Comparison of ENCODE assay signal across 8 mouse cellular contexts in genomic region chr17:47973563-47974472, GRCm38 (mm10). TPM values are rescaled to one million over a fixed set of nuclear protein-coding genes. Genes with fewer than 3 reads are reported as not detected.
A peak's percentile ranks its signal among the peaks of the same experiment; 100 is the strongest.
DNase-seq lines count a peak whose midpoint lies in the region; ATAC-seq and TF ChIP-seq lines count a peak whose summit lies in the region.

No protein-coding gene starts in this region.

- peak overlapping the region; percentile 73 for H3K4me2 ChIP-seq in embryonic facial prominence, embryonic 15.5 days (replicated peaks)
- H3K4me2 ChIP-seq in heart, embryonic 14.5 days (ENCODE audit: low read length), result peak overlapping the region; percentile 75
- peak overlapping the region; percentile 77 for H3K4me2 ChIP-seq in kidney, embryonic 16.5 days (replicated peaks; ENCODE audit: low read depth, low read length)

- 0 out of 2 replicates have a peak overlapping the region, but pooled peaks have one; percentile 3 for H3K4me3 ChIP-seq in thymus, adult 2 months (ENCODE audit: control insufficient read depth, insufficient read depth, low read length)
- H3K4me3 ChIP-seq in embryonic facial prominence, embryonic 15.5 days (replicated peaks), result peak overlapping the region; percentile 39
- H3K4me3 ChIP-seq in heart, embryonic 14.5 days (ENCODE audit: control insufficient read depth in 1 of 2, insufficient read depth in 1 of 2, low read depth in 1 of 2, low read length in 2 of 2), result peak overlapping the region; percentile 38 to 45
- peak overlapping the region; percentile 48 for H3K4me3 ChIP-seq in kidney, embryonic 16.5 days (ENCODE audit: low read length)
- peak overlapping the region; percentile 15 for H3K4me3 ChIP-seq in lung, adult 2 months (replicated peaks; ENCODE audit: extremely low read depth, low read depth, low read length)

- peak overlapping the region; percentile 13; the same call in 1 of the 2 replicates for H3K9ac ChIP-seq in embryonic facial prominence, embryonic 15.5 days
- peak overlapping the region; percentile 70 for H3K9ac ChIP-seq in heart, embryonic 14.5 days (ENCODE audit: low read length)
- H3K9ac ChIP-seq in kidney, embryonic 16.5 days (replicated peaks; ENCODE audit: low read length), result peak overlapping the region; percentile 40

- H3K4me1 ChIP-seq in thymus, adult 2 months (replicated peaks; ENCODE audit: control insufficient read depth, insufficient read depth, low read length), result peaks cover 3% of the 10 kb centered on the region; the same call in 1 of the 2 replicates
- H3K4me1 ChIP-seq in embryonic facial prominence, embryonic 15.5 days, result peaks cover 34% of the 10 kb centered on the region
- peaks cover 29 to 36% of the 10 kb centered on the region in 2 experiments for H3K4me1 ChIP-seq in heart, embryonic 14.5 days (ENCODE audit: control insufficient read depth in 2 of 2, insufficient read depth in 2 of 2, low read length in 2 of 2)
- H3K4me1 ChIP-seq in kidney, embryonic 16.5 days (ENCODE audit: insufficient read depth, low read length), result peaks cover 35% of the 10 kb centered on the region
- H3K4me1 ChIP-seq in lung, adult 2 months (ENCODE audit: control insufficient read depth, insufficient read depth, low read length), result peaks cover 14% of the 10 kb centered on the region

- H3K27me3 ChIP-seq in thymus, adult 2 months (ENCODE audit: control insufficient read depth, insufficient read depth, low read length), result peaks cover 16% of the 10 kb centered on the region; the same call in 1 of the 2 replicates
- no peaks in the 10 kb centered on the region for H3K27me3 ChIP-seq in embryonic facial prominence, embryonic 15.5 days
- no peaks in the 10 kb centered on the region for H3K27me3 ChIP-seq in heart, embryonic 14.5 days (ENCODE audit: control insufficient read depth, insufficient read depth, low read length)
- no peaks in the 10 kb centered on the region for H3K27me3 ChIP-seq in kidney, embryonic 16.5 days (ENCODE audit: insufficient read depth, low read length)

- peak; percentile 61 for ATAC-seq in embryonic facial prominence, embryonic 15.5 days (ENCODE audit: insufficient number of reproducible peaks, low FRiP score, low TSS enrichment, low read depth)
- peak; percentile 54 for ATAC-seq in heart, embryonic 14.5 days (ENCODE audit: insufficient number of reproducible peaks, insufficient read depth, low FRiP score, low read depth)
- peak; percentile 64 for ATAC-seq in kidney, embryonic 16.5 days (ENCODE audit: low FRiP score, low TSS enrichment)
- ATAC-seq in activated CD4-positive, CD25-positive, alpha-beta regulatory T cell, adult 4 months, result no peak

- TF ChIP-seq CTCF in thymus, adult 2 months (IDR thresholded peaks at IDR 0.05; ENCODE audit: borderline replicate concordance, control insufficient read depth, extremely low read depth, insufficient read depth, low read length, poor library complexity), result no peak
- TF ChIP-seq CTCF in lung, adult 2 months (IDR thresholded peaks at IDR 0.05; ENCODE audit: insufficient read depth, low read length), result no peak

- TF ChIP-seq POLR2A in thymus, adult 2 months (IDR thresholded peaks at IDR 0.05; ENCODE audit: control insufficient read depth, extremely low read depth, insufficient read depth, low read length, poor library complexity), result no peak
- TF ChIP-seq POLR2A in lung, adult 2 months (IDR thresholded peaks at IDR 0.05; ENCODE audit: borderline replicate concordance, extremely low read depth, low read depth, low read length), result 0 out of 2 replicates have a peak, but pooled peaks have one; percentile 13

- H3K36me3 ChIP-seq in thymus, adult 2 months (ENCODE audit: control insufficient read depth, insufficient read depth, low read length), result no peaks in the 10 kb centered on the region
- no peaks in the 10 kb centered on the region for H3K36me3 ChIP-seq in embryonic facial prominence, embryonic 15.5 days
- H3K36me3 ChIP-seq in heart, embryonic 14.5 days (ENCODE audit: control insufficient read depth, insufficient read depth, low read length), result no peaks in the 10 kb centered on the region
- no peaks in the 10 kb centered on the region for H3K36me3 ChIP-seq in kidney, embryonic 16.5 days (ENCODE audit: insufficient read depth, low read length)

- WGBS in thymus, adult 2 months, result 16% methylated on average over 61 of the region's 61 CpGs
- WGBS in embryonic facial prominence, embryonic 15.5 days, result 4% methylated on average over 61 of the region's 61 CpGs
- WGBS in heart, embryonic 14.5 days, result 1% methylated on average over 61 of the region's 61 CpGs
- 2% methylated on average over 61 of the region's 61 CpGs for WGBS in kidney, embryonic 16.5 days
- 3% methylated on average over 61 of the region's 61 CpGs for WGBS in lung, adult 2 months

- no peak for DNase-seq in thymus, adult 2 months
- DNase-seq in thymus, postnatal 25 days, result no peak
- peak; percentile 83 for DNase-seq in lung, adult 2 months
- peak; percentile 82 for DNase-seq in ovary, adult 18-20 months (ENCODE audit: low spot score)

- H3K27ac ChIP-seq in thymus, adult 2 months (ENCODE audit: control insufficient read depth, insufficient read depth, low read length), result no peak overlapping the region
- H3K27ac ChIP-seq in embryonic facial prominence, embryonic 15.5 days (replicated peaks), result peak overlapping the region; percentile 58
- peak overlapping the region; percentile 78 to 84 for H3K27ac ChIP-seq in heart, embryonic 14.5 days (replicated peaks in 1 of 2; ENCODE audit: control insufficient read depth in 1 of 2, insufficient read depth in 1 of 2, low read depth in 2 of 2, low read length in 2 of 2)
- peak overlapping the region; percentile 64 for H3K27ac ChIP-seq in kidney, embryonic 16.5 days (ENCODE audit: low read length)

- no peaks in the 10 kb centered on the region for H3K9me3 ChIP-seq in embryonic facial prominence, embryonic 15.5 days (replicated peaks)
- no peaks in the 10 kb centered on the region for H3K9me3 ChIP-seq in heart, embryonic 14.5 days (ENCODE audit: control insufficient read depth, low read length)
- H3K9me3 ChIP-seq in kidney, embryonic 16.5 days (ENCODE audit: low read length), result no peaks in the 10 kb centered on the region

RNA-seq across cellular contexts. Expression of gene Foxp4, which starts 49.4 kb away (rescaled TPM):
- 194 and 212 TPM in 2 replicates for polyA plus RNA-seq in thymus, adult 2 months (2012; rRNA removed)
- polyA plus RNA-seq in embryonic facial prominence, embryonic 15.5 days (2015; fragmentation: Nextera tagmentation; extraction: Ambion mirVana), result 17.0 and 19.3 TPM in 2 replicates
- 10.8 and 13.6 TPM in 2 replicates for polyA plus RNA-seq in heart, embryonic 14.5 days (2014; fragmentation: Nextera tagmentation; extraction: Ambion mirVana)
- polyA plus RNA-seq in kidney, embryonic 16.5 days (2015; fragmentation: Nextera tagmentation; extraction: Ambion mirVana), result 8.3 and 11.6 TPM in 2 replicates
- 100 and 117 TPM in 2 replicates for polyA plus RNA-seq in lung, adult 2 months (2012; rRNA removed)
- 1 to 10 TPM; 3.8 to 4.6 TPM for polyA plus RNA-seq in activated CD4-positive, CD25-positive, alpha-beta regulatory T cell, adult 4 months (2017; shearing (Covaris generic))

Comparison
In these comparisons a context has a peak if more than half of its experiments do, and no peak if none do; other contexts are left out.
1. DNase-seq: peak in lung, adult 2 months (single experiment) and ovary, adult 18-20 months (single experiment); none in thymus, adult 2 months (single experiment) and thymus, postnatal 25 days (single experiment).
2. H3K9ac ChIP-seq: peak in every context shown above with its lines; median percentile 70 in heart, embryonic 14.5 days; 40 in kidney, embryonic 16.5 days; 13 in embryonic facial prominence, embryonic 15.5 days.
3. Peak in every context shown above with its lines, with median percentiles within 50 percentile points of each other: H3K4me3 ChIP-seq and H3K4me2 ChIP-seq.